23 mouse cellular contexts compared by ENCODE assay signal in genomic region chr7:58668617-58669016, GRCm38 (mm10). TPM values are rescaled to one million over a fixed set of nuclear protein-coding genes. Genes with fewer than 3 reads are reported as not detected.
DNase-seq lines count a peak whose midpoint lies in the region; TF ChIP-seq lines count a peak whose summit lies in the region.
"Had no signal": no experiment of that assay in that cellular context is flagged by ENCODE, and none has a peak within 500 bp of the region (broad histone marks: within the 10 kb centered on the region; RNA-seq: fewer than 3 reads in every experiment).

No protein-coding gene starts in this region.

- H3K27ac ChIP-seq in testis, adult 2 months (ENCODE audit: control insufficient read depth, insufficient read depth, low read depth, low read length): no peak overlapping the region
- peak overlapping the region; percentile 61 for H3K27ac ChIP-seq in ES-E14 (ENCODE audit: insufficient read depth, low read depth, low read length, poor library complexity, severe bottlenecking)
- H3K27ac ChIP-seq: forebrain, embryonic 10.5 days; forebrain, embryonic 13.5 days; heart, embryonic 15.5 days; hindbrain, embryonic 10.5 days; hindbrain, embryonic 13.5 days had no signal

- H3K4me1 ChIP-seq in testis, adult 2 months (ENCODE audit: control insufficient read depth, insufficient read depth, low read length): no peaks in the 10 kb centered on the region
- H3K4me1 ChIP-seq in ES-E14 (ENCODE audit: control insufficient read depth in 2 of 2, insufficient read depth in 2 of 2, low read length in 2 of 2, poor library complexity in 1 of 2): peaks cover 3 to 4% of the 10 kb centered on the region in 2 experiments; a peak in 2 of 4 replicates
- H3K4me1 ChIP-seq: hindbrain, embryonic 10.5 days; hindbrain, embryonic 13.5 days had no signal

- TF ChIP-seq CTCF in testis, adult 2 months (IDR thresholded peaks at IDR 0.05; ENCODE audit: control insufficient read depth, insufficient read depth, insufficient replicate concordance, low read depth, low read length): no peak

- peak overlapping the region; percentile 11; the same call in 1 of the 2 replicates for H3K4me3 ChIP-seq in testis, adult 2 months (ENCODE audit: control insufficient read depth, low read depth, low read length)
- 0 out of 4 replicates have a peak overlapping the region, but pooled peaks of 1 of the 2 experiments have one; percentile 19 for H3K4me3 ChIP-seq in ES-E14 (ENCODE audit: insufficient read depth in 1 of 2, low read depth in 1 of 2, low read length in 2 of 2, poor library complexity in 1 of 2, severe bottlenecking in 1 of 2)
- H3K4me3 ChIP-seq: forebrain, embryonic 10.5 days; forebrain, embryonic 13.5 days; heart, embryonic 12.5 days; heart, embryonic 15.5 days; hindbrain, embryonic 10.5 days; hindbrain, embryonic 13.5 days had no signal

- no peak for TF ChIP-seq POLR2A in testis, adult 2 months (IDR thresholded peaks at IDR 0.05; ENCODE audit: control insufficient read depth, low read depth, low read length)

- DNase-seq in testis, postnatal 10 days (ENCODE audit: low spot score): no peak
- DNase-seq in ES-E14 (ENCODE audit: low read depth, low spot score): peak; percentile 70
- peak; percentile 85 for DNase-seq in ZHBTc4 (ENCODE audit: low read depth, low spot score)
- DNase-seq in kidney, adult 11 months: no peak
- DNase-seq in layer of hippocampus, postnatal 25 days (ENCODE audit: extremely low spot score in 1 of 2, low spot score in 1 of 2): no peak
- no peak for DNase-seq in right cerebral cortex, postnatal 10 days (ENCODE audit: low spot score in 2 of 2)
- DNase-seq: adrenal gland, adult 8-10 months; adrenal gland, postnatal 25 days; cerebellum, adult 11-12 months; cerebellum, adult 8-10 months; cerebellum, postnatal 14 days; gastrocnemius, postnatal 10 days; gastrocnemius, postnatal 36 days; heart, postnatal 10 days; heart, postnatal 36 days had no signal

- H3K9ac ChIP-seq in ES-E14 (ENCODE audit: insufficient read depth, low read depth, low read length, poor library complexity, severe bottlenecking): no peak overlapping the region
- H3K9ac ChIP-seq: forebrain, embryonic 13.5 days; heart, embryonic 12.5 days; heart, embryonic 15.5 days; hindbrain, embryonic 13.5 days had no signal

- H3K27me3 ChIP-seq in testis, adult 2 months (ENCODE audit: control insufficient read depth, insufficient read depth, low read length): no peaks in the 10 kb centered on the region
- H3K27me3 ChIP-seq: forebrain, embryonic 13.5 days; heart, embryonic 12.5 days; heart, embryonic 15.5 days; hindbrain, embryonic 13.5 days had no signal

- no peaks in the 10 kb centered on the region for H3K9me3 ChIP-seq in ES-E14 (ENCODE audit: control insufficient read depth, insufficient read depth, low read depth, low read length)
- H3K9me3 ChIP-seq: heart, embryonic 12.5 days; heart, embryonic 15.5 days; hindbrain, embryonic 10.5 days; hindbrain, embryonic 13.5 days had no signal

- no peaks in the 10 kb centered on the region for H3K36me3 ChIP-seq in testis, adult 2 months (ENCODE audit: control insufficient read depth, insufficient read depth, low read length)
- no peaks in the 10 kb centered on the region for H3K36me3 ChIP-seq in ES-E14 (ENCODE audit: control insufficient read depth, insufficient read depth, low read length, poor library complexity, severe bottlenecking)
- H3K36me3 ChIP-seq: heart, embryonic 12.5 days; heart, embryonic 15.5 days; hindbrain, embryonic 13.5 days had no signal

- in situ Hi-C loops in ES-E14 (cut with MboI; ENCODE audit: low sequenced_read_pairs in 2 of 2, unreplicated experiment in 2 of 2): no loop called here

TF ChIP-seq in ES-E14, 5 proteins besides CTCF, POLR2A, EP300 and RAD21:
- TF ChIP-seq ZNF384 (IDR thresholded peaks at IDR 0.05; ENCODE audit: low read depth, low read length): 0 out of 2 replicates have a peak, but pooled peaks have one; percentile 57
- TF ChIP-seq HCFC1 (IDR thresholded peaks at IDR 0.05; ENCODE audit: borderline replicate concordance, insufficient read depth, low read length): no peak

RNA-seq across cellular contexts. Expression of gene Atp10a, which starts 12.7 kb away (rescaled TPM):
- polyA plus RNA-seq in testis, adult 2 months (2012; rRNA removed): 40.9 and 41.0 TPM in 2 replicates
- total RNA-seq in ES-E14 (2012; rRNA removed): 7.3 and 12.0 TPM in 2 replicates
- total RNA-seq in layer of hippocampus, postnatal 25 days (2021): 1 to 10 TPM; 5.0 to 7.5 TPM
- total RNA-seq: MEL had no signal

Comparison
In these comparisons a context has a peak if more than half of its experiments do, and no peak if none do; other contexts are left out.
1. DNase-seq: peak in ES-E14 (single experiment) and ZHBTc4 (single experiment); none in testis, postnatal 10 days (single experiment), kidney, adult 11 months (single experiment), layer of hippocampus, postnatal 25 days (0 of 2) and right cerebral cortex, postnatal 10 days (0 of 2).